Mouse (Mus musculus): Measurements from ENCODE around the gene Olfr644.

Olfr644 gene

GRCm38 (mm10) chr7:104071769-104072168 is at the start of gene Olfr644:
Gene Olfr644, minus strand, starts transcription at chr7:104071869.
- in situ Hi-C loops (cut with MseI, MboI): no loop called here

GRCm38 (mm10) chr7:104104757-104104972 is 33.0 kb upstream of the Olfr644 start, which contains the start of gene Olfr646:
Gene Olfr646, plus strand, starts transcription at chr7:104104873.
- in situ Hi-C loops (cut with MseI, MboI): no loop called here

DNA sequence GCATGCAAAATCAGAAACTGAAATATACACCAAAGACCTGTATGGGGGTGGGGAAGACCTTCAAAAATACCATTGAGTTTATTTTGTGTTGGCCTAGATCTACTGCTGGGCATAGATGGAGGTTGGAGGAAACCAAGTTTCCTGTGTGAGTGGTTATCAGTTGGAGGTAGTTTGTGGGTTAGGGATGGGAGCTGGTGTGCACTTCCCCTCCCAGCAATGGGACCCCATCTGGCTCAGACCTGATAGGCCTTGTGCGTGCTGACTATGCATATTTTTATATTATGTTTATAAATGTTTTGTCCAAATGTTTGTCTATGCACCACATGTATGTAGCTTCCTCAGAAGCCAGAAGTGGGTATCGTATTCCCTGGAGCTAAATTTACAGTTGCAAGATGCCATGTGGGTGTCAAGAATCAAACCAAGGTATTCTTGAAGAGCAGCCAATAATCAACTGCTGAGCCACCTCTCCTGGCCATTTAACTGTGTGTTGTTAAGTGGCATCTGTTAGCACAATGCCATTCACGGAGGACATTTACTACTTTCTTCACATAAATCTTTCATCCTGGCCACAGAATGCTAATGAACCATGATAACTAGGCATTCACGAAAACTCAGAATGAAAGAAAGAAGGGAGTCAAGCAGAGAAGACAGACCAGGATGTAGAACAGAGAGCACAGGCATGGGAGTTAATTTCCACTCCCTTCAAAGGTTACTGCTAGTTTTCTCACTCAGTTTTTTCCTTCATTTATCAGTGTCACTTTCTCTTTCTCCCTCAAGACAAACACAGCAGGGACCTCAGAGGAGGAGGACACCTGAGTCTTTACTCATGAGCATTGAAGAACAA is 32.5 kb upstream of the Olfr644 start:
- in situ Hi-C loops (cut with MseI, MboI): no loop called here

GRCm38 (mm10) chr7:104085365-104085764 is 13.7 kb upstream of the Olfr644 start, which contains the start of gene Olfr645:
Gene Olfr645, minus strand, starts transcription at chr7:104085465.
- in situ Hi-C loops (cut with MseI, MboI): no loop called here

DNA sequence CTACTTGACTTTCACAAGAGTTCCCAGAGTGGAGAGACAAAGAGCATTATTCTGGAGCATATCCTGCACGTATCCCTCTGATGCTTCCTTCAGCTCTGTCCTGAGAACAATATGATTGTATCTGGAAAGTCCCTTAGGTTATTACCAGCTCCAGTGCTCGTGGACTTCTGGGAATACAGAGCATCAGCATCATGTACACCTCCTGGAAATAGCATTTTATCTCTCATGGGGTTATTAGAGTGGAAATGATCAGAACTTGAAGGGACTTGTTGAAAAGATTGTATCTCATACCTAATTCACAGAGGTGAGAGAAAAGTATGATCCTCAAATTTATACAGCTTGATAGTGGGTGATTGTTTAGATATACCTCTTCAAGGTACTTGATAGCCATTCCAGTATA is 10.3 kb downstream of the Olfr644 start, which contains the start of gene 4930516K23Rik:
Gene 4930516K23Rik (minus strand): TSS at position 101 of the 400 bp plus-strand sequence.
- in situ Hi-C loops (cut with MseI, MboI): no loop called here

DNA sequence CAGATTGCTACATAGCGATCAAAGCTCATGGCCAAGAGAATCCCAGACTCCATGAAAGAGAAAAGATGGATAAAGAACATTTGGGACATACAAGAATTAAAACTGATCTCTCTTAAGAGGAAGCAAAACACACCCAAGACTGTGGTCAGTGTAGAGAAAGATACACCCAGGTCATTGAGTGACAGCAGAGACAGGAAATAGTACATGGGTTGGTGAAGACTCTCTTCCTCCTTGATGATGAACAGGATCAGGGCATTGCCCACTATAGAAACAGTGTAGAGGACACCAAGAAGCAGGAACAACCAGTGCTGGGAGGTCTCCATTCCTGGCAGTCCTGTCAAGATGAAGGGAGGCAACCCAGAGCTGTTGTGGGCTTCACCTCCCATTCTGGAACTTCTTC is 12.5 kb downstream of the Olfr644 start:
- in situ Hi-C loops (cut with MseI, MboI): no loop called here

- in situ Hi-C loops (cut with MseI, MboI): no loop called here
Observed at GRCm38 (mm10) chr7:104052566-104052965, 19.1 kb downstream of the Olfr644 start, which contains the start of gene Olfr642. Gene Olfr642, minus strand, starts transcription at chr7:104052666.

DNA sequence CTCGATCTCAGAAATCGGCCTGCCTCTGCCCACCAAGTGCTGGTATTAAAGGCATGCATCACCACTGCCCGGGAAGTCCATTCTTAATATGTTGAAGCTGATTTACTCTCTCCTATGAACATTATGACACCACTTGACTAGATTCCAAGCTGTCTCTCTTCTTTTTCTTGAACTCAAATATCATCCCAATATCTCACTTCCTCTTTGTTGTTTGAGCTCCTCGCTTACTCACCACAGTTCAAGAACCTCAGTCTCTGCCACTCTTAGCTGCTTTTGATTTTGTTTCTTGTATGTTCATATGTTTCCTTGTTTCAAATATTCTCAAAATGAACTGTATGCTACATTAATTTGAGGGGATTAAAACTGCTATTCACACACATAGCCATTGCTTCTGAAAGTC is 20.9 kb downstream of the Olfr644 start:
- in situ Hi-C loops (cut with MseI, MboI): no loop called here

DNA sequence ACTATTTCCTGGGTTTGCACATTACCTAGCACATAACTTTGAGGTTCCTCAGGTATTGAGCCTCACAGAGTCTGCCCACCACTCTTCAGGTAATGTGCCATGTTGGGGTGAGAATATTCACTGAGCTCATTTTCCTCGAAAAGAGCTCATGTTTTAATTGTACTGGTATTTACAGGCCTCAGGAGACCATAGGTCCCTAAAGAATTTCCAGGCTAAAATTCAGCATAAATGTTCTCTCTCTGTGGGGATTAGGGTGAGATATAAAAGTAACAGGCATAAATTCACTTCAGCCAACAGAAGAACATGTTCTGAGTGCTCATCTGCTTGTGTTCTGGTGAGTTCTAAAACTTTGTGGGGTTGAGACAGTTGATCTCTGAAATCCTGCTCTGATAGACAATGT is 36.5 kb downstream of the Olfr644 start, which contains the start of gene Olfr641:
Gene Olfr641 (plus strand): TSS at position 301 of the 400 bp plus-strand sequence.
- in situ Hi-C loops (cut with MseI, MboI): no loop called here

- in situ Hi-C loops (cut with MseI, MboI): no loop called here
Observed at GRCm38 (mm10) chr7:104026978-104027377, 44.7 kb downstream of the Olfr644 start.

GRCm38 (mm10) chr7:104025473-104025872 is 46.2 kb downstream of the Olfr644 start, which contains the start of gene Olfr640:
Gene Olfr640, minus strand, starts transcription at chr7:104025573.
- in situ Hi-C loops (cut with MseI, MboI): no loop called here

GRCm38 (mm10) chr7:104021651-104022050 is 50.0 kb downstream of the Olfr644 start:
- in situ Hi-C loops (cut with MseI, MboI): no loop called here

GRCm38 (mm10) chr7:104018953-104019352 is 52.7 kb downstream of the Olfr644 start:
- in situ Hi-C loops (cut with MseI, MboI): no loop called here

DNA sequence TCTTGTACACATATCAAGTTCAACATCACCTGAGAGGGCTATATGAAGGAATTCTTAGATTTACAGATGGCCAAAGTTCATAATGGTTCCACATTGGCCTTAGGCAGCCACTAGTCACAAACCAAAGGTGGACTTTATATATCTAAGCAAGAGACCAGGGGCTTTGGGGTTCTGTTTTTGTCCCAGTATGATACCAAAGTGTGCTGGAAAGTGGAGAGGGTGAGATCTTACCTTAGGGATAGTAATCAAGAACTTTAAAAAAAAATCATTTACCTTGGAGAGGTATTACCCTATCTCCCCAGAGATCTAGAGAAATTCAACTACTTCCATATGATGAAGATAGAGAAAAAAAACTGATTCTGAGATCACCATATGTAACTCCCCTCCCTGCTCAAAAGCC is 54.5 kb downstream of the Olfr644 start, which contains the start of gene Olfr639:
Gene Olfr639 (minus strand): TSS at position 101 of the 400 bp plus-strand sequence.
- in situ Hi-C loops (cut with MseI, MboI): no loop called here

Measured in mouse trophoblast stem cell (cell line).